Mouse (Mus musculus): ENCODE measurements around the gene Ankrd28. TPM values are rescaled to one million over a fixed set of nuclear protein-coding genes. Genes with fewer than 3 reads are reported as not detected.

Ankrd28 gene
- polyA plus RNA-seq, 1 experiment from 2014 or later: 9.4 TPM

DNA sequence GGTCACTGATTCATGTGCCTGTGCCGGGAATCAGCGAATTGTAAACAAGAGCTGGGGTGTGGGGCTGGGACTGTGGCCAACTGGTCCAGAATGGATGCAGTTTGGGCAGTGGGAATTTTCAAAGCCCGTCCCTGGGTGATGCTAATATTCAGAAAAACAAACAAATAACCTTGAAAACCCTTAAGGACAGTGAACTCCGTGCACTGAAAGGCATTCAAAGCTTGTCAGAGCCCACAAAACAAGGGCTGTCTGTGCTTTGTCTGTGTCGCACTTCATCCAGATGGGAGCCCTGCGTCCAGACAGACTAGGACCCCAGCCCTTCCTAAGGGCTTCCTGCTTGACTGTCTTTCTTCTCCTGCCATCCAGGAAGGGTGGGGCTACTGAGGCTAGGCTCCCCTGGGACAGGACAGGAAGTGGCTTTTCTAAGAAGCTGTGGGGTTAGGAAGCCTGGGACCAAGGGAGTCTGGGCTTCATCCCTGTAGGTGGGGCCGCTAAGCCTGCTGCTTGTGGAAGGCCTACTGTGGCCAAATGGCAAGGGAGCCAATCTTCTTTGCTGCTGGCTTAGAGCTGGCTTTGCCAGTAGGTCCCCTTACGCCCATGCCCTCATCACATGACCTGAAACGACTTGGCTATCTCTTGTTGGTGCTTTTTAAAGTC lies 167.8 kb downstream of the Ankrd28 start:
- Histone ChIP-seq H3K9me3 (replicated peaks; ENCODE audit: control insufficient read depth, low read length, poor library complexity, severe bottlenecking) (no peaks in the 10 kb centered on the region), H3K9ac (ENCODE audit: low read depth, low read length) (peak overlapping the region; percentile 74), H3K36me3 (ENCODE audit: control insufficient read depth, insufficient read depth, low read length) (0 out of 2 replicates have a peak, but pooled peaks cover 5% of the 10 kb centered on the region), H3K27me3 (ENCODE audit: control insufficient read depth, insufficient read depth, low read depth, low read length) (no peaks in the 10 kb centered on the region), H3K27ac (ENCODE audit: low read length) (peak overlapping the region; percentile 98), H3K4me3 (ENCODE audit: low read depth, low read length) (peak overlapping the region; percentile 45), H3K4me2 (ENCODE audit: low read length) (peak overlapping the region; percentile 78), H3K4me1 (ENCODE audit: control insufficient read depth, insufficient read depth, low read length) (peaks cover 13% of the 10 kb centered on the region; the same call in 1 of the 2 replicates)
- 27% methylated on average over 9 of the region's 9 CpGs for WGBS
- peak; percentile 31 for ATAC-seq

DNA sequence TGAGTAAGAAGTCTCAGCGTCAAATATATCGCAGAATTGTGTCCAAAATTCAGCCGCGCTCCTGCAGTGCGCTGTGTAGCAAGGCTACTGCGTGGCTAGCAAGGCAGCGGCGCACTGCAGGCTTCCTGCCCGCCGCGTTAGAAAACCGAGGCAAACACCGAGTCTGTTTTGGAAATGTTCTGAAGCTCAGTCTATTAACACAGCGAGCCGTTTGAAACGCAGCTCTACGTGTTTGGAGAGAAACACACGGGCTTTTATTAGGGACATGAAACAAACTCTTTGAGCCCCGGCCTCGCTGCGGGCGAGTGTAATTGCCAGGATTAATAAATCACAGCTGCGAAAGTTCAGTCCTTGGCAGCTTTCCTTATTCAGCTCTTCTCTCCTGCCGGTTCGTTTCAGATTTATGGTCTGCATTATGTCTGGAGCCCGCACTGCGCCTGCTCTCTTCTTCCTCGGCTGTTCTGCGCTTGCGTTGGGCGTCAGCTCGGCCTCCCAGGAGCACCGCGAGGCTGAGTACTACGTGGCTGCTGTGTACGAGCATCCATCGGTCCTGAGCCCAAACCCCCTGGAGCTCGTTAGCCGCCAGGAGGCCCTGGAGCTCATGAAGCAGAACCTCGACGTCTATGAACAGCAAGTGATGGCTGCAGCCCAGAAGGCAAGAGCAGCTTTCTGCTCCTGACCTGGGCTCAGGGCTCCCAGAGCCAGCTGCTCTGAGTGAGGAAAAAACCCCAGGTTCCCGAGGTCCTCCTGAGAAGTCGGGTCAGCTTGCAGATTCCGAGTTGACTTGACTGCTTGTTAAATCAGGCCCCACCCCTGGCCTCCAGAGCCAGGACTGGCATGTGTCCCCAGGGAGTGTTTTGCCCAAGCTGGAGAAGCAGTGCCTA lies 168.5 kb downstream of the Ankrd28 start:
- 3% methylated on average over 44 of the region's 44 CpGs for WGBS
- peak overlapping the region; percentile 45 for H3K4me3 ChIP-seq (ENCODE audit: low read depth, low read length)
- peak overlapping the region; percentile 78 for H3K4me2 ChIP-seq (ENCODE audit: low read length)
- H3K4me1 ChIP-seq (ENCODE audit: control insufficient read depth, insufficient read depth, low read length): peaks cover 13% of the 10 kb centered on the region; the same call in 1 of the 2 replicates
- H3K27me3 ChIP-seq (ENCODE audit: control insufficient read depth, insufficient read depth, low read depth, low read length): no peaks in the 10 kb centered on the region
- ATAC-seq: peak; percentile 95
- H3K36me3 ChIP-seq (ENCODE audit: control insufficient read depth, insufficient read depth, low read length): 0 out of 2 replicates have a peak, but pooled peaks cover 2% of the 10 kb centered on the region
- peak overlapping the region; percentile 98 for H3K27ac ChIP-seq (ENCODE audit: low read length)
- no peaks in the 10 kb centered on the region for H3K9me3 ChIP-seq (replicated peaks; ENCODE audit: control insufficient read depth, low read length, poor library complexity, severe bottlenecking)
- peak overlapping the region; percentile 74 for H3K9ac ChIP-seq (ENCODE audit: low read depth, low read length)

DNA sequence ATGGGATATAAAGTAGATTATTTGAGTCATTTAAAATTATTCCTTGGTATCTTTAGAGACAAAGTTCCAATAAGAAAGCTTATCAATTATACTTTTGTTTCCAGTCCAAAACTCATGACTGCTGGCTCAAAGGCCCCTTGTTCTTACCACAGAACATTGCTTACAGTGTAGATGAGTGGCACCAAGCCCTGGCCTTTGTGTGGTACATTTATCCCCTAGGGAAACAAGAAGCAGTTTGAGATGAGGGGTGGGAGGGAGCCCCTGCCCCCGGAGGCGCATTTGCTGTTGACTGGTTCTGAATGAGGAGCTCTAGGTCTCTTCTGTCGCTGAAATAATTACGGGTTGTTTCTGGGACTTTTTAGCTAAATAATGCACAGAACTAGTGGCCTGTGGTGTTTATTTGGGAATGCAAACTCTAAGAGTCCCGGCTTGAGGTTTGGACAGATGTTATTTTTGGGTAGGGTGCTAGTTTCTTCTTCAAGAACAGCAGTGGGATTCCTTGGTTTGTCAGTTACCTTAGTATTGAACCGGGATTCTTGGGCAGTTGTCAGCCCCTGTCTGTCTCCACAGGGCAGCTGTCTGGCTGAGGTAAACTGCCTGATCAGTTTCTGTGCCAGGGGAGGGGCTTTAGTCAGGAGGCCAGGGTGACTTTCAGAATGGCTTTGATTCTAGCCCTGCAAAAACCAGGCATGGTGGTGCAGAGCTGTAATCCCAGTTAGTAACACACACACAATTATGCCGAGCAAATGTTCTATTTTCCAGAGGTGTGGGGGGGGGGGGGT lies 169.9 kb downstream of the Ankrd28 start:
- WGBS: 68% methylated on average over 7 of the region's 7 CpGs
- Histone ChIP-seq H3K9ac (ENCODE audit: low read depth, low read length) (no peak overlapping the region), H3K9me3 (replicated peaks; ENCODE audit: control insufficient read depth, low read length, poor library complexity, severe bottlenecking) (no peaks in the 10 kb centered on the region), H3K4me3 (ENCODE audit: low read depth, low read length) (no peak overlapping the region), H3K36me3 (ENCODE audit: control insufficient read depth, insufficient read depth, low read length) (no peaks in the 10 kb centered on the region), H3K27me3 (ENCODE audit: control insufficient read depth, insufficient read depth, low read depth, low read length) (no peaks in the 10 kb centered on the region), H3K27ac (ENCODE audit: low read length) (peak overlapping the region; percentile 98; the same call in 1 of the 2 replicates), H3K4me1 (ENCODE audit: control insufficient read depth, insufficient read depth, low read length) (peaks cover 13% of the 10 kb centered on the region; the same call in 1 of the 2 replicates), H3K4me2 (ENCODE audit: low read length) (no peak overlapping the region)
- no peak for ATAC-seq

DNA sequence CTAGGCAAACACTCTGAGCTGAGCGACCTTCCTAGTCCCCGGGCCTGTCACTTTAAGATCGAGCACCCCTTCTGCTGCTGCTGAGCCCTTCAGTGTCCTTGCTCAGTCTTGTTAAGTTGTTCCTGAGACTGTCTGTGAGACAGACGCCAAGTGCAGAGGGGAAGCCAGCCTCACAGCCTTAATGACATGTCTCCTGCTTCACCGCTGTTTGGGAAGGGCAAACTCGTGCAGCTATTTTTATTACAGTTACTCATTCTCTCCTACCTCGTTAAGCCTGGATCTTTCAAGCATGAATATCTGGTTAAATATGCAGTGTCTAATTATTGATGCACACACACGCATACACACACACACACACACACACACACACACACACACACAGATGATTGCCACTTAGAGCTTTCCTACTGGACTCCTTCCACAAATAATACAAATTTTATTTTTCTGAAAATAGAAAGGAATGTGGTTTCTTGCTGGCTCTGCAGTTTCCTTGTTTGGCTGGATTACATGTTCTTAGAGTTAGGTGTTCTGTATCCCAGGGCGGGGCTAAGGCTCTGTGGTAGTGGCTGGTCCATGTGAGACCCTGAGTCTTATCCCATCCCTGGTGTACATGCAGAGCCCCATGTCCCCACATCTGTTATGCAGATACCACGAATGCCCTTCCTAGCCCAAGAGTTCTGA lies 170.8 kb downstream of the Ankrd28 start:
- Histone ChIP-seq H3K4me2 (ENCODE audit: low read length) (no peak overlapping the region), H3K9me3 (replicated peaks; ENCODE audit: control insufficient read depth, low read length, poor library complexity, severe bottlenecking) (no peaks in the 10 kb centered on the region), H3K27ac (ENCODE audit: low read length) (peak overlapping the region; percentile 26), H3K27me3 (ENCODE audit: control insufficient read depth, insufficient read depth, low read depth, low read length) (no peaks in the 10 kb centered on the region), H3K36me3 (ENCODE audit: control insufficient read depth, insufficient read depth, low read length) (no peaks in the 10 kb centered on the region), H3K9ac (ENCODE audit: low read depth, low read length) (no peak overlapping the region), H3K4me1 (ENCODE audit: control insufficient read depth, insufficient read depth, low read length) (peaks cover 13% of the 10 kb centered on the region; the same call in 1 of the 2 replicates), H3K4me3 (ENCODE audit: low read depth, low read length) (no peak overlapping the region)
- 70% methylated on average over 10 of the region's 10 CpGs for WGBS
- ATAC-seq: no peak

DNA sequence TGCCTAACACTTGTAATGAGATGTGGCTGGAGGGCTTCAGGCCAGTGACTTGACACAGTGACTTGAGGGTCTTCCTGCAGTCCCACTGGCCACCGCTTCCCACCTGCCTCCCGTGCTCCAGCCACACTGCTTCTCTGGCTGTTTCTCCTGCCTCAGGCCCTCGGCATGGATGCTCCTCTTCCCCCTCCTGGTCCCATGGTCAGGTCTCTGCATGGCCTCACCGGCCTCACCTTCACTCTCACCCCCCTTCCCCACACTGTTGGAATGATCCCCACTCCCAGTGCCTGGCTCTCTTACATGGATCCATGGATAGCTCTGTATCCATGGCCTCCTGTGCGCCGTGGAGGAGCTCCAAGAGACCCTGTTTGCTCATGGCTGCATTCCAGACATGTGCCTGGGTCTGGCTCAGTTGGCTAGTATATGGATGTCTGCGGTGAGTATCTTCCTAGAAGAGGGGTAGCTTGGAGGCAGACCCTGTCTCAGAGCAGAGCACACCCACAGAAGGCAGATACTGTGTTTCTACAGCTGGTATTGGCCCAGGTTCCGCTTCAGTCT lies 172.2 kb downstream of the Ankrd28 start:
- H3K4me3 ChIP-seq (ENCODE audit: low read depth, low read length): no peak overlapping the region
- no peak overlapping the region for H3K4me2 ChIP-seq (ENCODE audit: low read length)
- H3K27me3 ChIP-seq (ENCODE audit: control insufficient read depth, insufficient read depth, low read depth, low read length): no peaks in the 10 kb centered on the region
- no peak overlapping the region for H3K9ac ChIP-seq (ENCODE audit: low read depth, low read length)
- H3K36me3 ChIP-seq (ENCODE audit: control insufficient read depth, insufficient read depth, low read length): no peaks in the 10 kb centered on the region
- 90% methylated on average over 8 of the region's 8 CpGs for WGBS
- no peak for ATAC-seq
- H3K27ac ChIP-seq (ENCODE audit: low read length): no peak overlapping the region
- H3K9me3 ChIP-seq (replicated peaks; ENCODE audit: control insufficient read depth, low read length, poor library complexity, severe bottlenecking): no peaks in the 10 kb centered on the region
- peaks cover 11% of the 10 kb centered on the region; the same call in 1 of the 2 replicates for H3K4me1 ChIP-seq (ENCODE audit: control insufficient read depth, insufficient read depth, low read length)

DNA sequence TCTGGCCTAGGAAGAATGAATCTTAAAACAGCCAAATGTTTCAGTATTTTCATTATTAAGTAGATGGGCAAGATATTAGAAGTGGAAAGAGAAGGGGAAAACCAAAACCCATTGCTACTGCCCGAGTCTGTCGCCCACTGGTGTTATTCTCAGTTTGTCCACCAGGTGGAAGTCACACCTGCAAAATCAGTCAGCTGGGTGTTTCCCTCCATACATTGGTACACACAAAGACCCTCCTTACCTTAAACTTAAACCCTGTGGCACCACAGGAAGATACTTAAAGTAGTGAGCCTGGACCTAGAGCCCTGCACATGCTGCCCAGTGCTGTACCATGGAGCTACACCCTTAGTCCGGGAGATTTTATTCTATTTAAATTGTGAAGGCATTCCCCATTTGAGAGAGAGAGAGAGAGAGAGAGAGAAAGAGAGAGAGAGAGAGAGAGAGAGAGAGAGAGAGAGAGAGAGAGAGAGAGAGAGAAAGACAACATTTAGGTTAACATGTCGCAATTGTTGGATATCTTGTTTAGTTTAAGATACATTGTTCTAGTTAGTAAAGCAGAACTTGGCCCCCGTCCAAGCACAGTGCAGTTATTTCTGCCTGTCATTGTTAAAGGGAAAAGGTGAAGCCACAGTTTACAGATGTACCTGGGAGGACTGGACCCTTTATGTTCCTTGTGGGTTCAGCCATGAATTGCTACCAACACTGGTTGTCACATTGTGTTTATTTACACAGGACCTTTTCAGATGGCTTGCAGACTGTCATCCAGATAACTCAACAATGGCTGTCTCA lies 173.4 kb downstream of the Ankrd28 start:
- Histone ChIP-seq H3K9me3 (replicated peaks; ENCODE audit: control insufficient read depth, low read length, poor library complexity, severe bottlenecking) (no peaks in the 10 kb centered on the region), H3K36me3 (ENCODE audit: control insufficient read depth, insufficient read depth, low read length) (no peaks in the 10 kb centered on the region), H3K4me2 (ENCODE audit: low read length) (no peak overlapping the region), H3K27me3 (ENCODE audit: control insufficient read depth, insufficient read depth, low read depth, low read length) (no peaks in the 10 kb centered on the region), H3K9ac (ENCODE audit: low read depth, low read length) (no peak overlapping the region), H3K4me3 (ENCODE audit: low read depth, low read length) (no peak overlapping the region), H3K27ac (ENCODE audit: low read length) (no peak overlapping the region), H3K4me1 (ENCODE audit: control insufficient read depth, insufficient read depth, low read length) (peaks cover 2% of the 10 kb centered on the region; the same call in 1 of the 2 replicates)
- ATAC-seq: no peak
- 42% methylated on average over 5 of the region's 5 CpGs for WGBS

DNA sequence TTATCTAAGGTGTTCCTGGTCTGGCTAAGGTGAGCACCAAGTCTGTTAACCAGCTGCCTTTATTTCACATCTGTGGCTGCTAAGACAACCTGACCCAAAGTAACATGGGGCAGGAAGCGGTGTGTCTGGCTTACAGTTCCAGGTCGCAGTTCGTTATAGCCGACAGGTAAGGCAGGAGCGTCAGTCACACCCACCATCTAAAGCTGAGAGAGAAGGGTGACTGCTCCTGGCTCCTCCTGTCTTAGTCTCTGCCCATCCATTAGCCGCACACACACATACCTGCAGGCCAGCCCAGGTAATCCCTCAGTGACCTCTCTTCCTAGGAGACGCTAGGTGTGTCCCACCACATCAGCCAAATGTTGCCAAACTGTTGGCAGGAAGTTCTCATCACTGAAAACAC lies 174.1 kb downstream of the Ankrd28 start:
- H3K9me3 ChIP-seq (replicated peaks; ENCODE audit: control insufficient read depth, low read length, poor library complexity, severe bottlenecking): no peaks in the 10 kb centered on the region
- H3K36me3 ChIP-seq (ENCODE audit: control insufficient read depth, insufficient read depth, low read length): no peaks in the 10 kb centered on the region
- H3K27me3 ChIP-seq (ENCODE audit: control insufficient read depth, insufficient read depth, low read depth, low read length): no peaks in the 10 kb centered on the region
- H3K9ac ChIP-seq (ENCODE audit: low read depth, low read length): no peak overlapping the region
- H3K4me1 ChIP-seq (ENCODE audit: control insufficient read depth, insufficient read depth, low read length): 0 out of 2 replicates have a peak, but pooled peaks cover 2% of the 10 kb centered on the region
- ATAC-seq: no peak
- H3K4me2 ChIP-seq (ENCODE audit: low read length): no peak overlapping the region
- 84% methylated on average over 7 of the region's 7 CpGs for WGBS
- no peak overlapping the region for H3K4me3 ChIP-seq (ENCODE audit: low read depth, low read length)
- H3K27ac ChIP-seq (ENCODE audit: low read length): no peak overlapping the region
